Comparison of ENCODE assay signal across 23 mouse cellular contexts in the genomic region with DNA sequence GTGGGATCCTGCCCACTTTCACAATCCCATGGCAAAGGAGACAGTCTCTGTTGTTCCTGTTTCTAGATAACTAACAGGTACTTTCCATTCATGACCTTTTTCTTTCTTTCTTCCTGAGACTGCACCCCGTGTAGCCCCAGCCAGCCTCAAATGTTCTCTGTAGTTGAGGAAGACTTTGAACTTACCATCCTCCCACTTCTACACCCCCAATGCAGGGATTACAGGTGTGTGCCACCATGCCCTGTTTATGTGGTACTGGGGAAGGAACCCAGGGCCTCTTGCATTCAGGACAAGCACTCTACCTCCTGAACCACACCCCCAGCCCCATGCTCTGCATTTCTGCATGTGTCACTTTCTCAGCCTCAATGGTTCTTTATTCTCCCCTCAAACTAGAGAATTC. TPM values are rescaled to one million over a fixed set of nuclear protein-coding genes. Genes with fewer than 3 reads are reported as not detected.
DNase-seq lines count a peak whose midpoint lies in the region; ATAC-seq and TF ChIP-seq lines count a peak whose summit lies in the region.
"Had no signal": no experiment of that assay in that cellular context is flagged by ENCODE, and none has a peak within 500 bp of the region (broad histone marks: within the 10 kb centered on the region; RNA-seq: fewer than 3 reads in every experiment).

No protein-coding gene starts in this region.

- no peak overlapping the region for H3K27ac ChIP-seq in thymus, adult 2 months (ENCODE audit: control insufficient read depth, insufficient read depth, low read length)
- H3K27ac ChIP-seq: forebrain, embryonic 13.5 days; hindbrain, embryonic 14.5 days; left cerebral cortex, adult 2 months; limb, embryonic 12.5 days; liver, embryonic 15.5 days; lung, embryonic 15.5 days; neural tube, embryonic 13.5 days had no signal

- TF ChIP-seq POLR2A in thymus, adult 2 months (IDR thresholded peaks at IDR 0.05; ENCODE audit: control insufficient read depth, extremely low read depth, insufficient read depth, low read length, poor library complexity), result no peak

- no peak for TF ChIP-seq CTCF in thymus, adult 2 months (IDR thresholded peaks at IDR 0.05; ENCODE audit: borderline replicate concordance, control insufficient read depth, extremely low read depth, insufficient read depth, low read length, poor library complexity)

- ATAC-seq in activated CD4-positive, CD25-positive, alpha-beta regulatory T cell, adult 4 months, result peak; percentile 43
- ATAC-seq: forebrain, embryonic 13.5 days had no signal

- H3K27me3 ChIP-seq in thymus, adult 2 months (ENCODE audit: control insufficient read depth, insufficient read depth, low read length), result no peaks in the 10 kb centered on the region
- H3K27me3 ChIP-seq: CH12.LX; forebrain, embryonic 13.5 days; limb, embryonic 12.5 days; liver, embryonic 15.5 days; lung, embryonic 15.5 days had no signal

- 4% methylated on average over 1 of the region's 1 CpGs for WGBS in thymus, adult 2 months

- H3K4me1 ChIP-seq in thymus, adult 2 months (replicated peaks; ENCODE audit: control insufficient read depth, insufficient read depth, low read length), result peaks cover 18% of the 10 kb centered on the region
- H3K4me1 ChIP-seq: forebrain, embryonic 13.5 days; limb, embryonic 12.5 days; liver, embryonic 15.5 days; lung, embryonic 15.5 days; neural tube, embryonic 13.5 days had no signal

- H3K4me3 ChIP-seq in thymus, adult 2 months (ENCODE audit: control insufficient read depth, insufficient read depth, low read length), result no peak overlapping the region
- H3K4me3 ChIP-seq: forebrain, embryonic 13.5 days; left cerebral cortex, adult 2 months; limb, embryonic 12.5 days; liver, embryonic 15.5 days; lung, embryonic 15.5 days; myocyte; neural tube, embryonic 13.5 days had no signal

- peak; percentile 29 for DNase-seq in CD4-positive helper T cell, adult 2 months (ENCODE audit: low read depth, low spot score)
- peak; percentile 48 for DNase-seq in thymus, adult 2 months
- DNase-seq in thymus, postnatal 36 days, result peak; percentile 16 to 46
- no peak for DNase-seq in kidney, adult 8-10 months
- DNase-seq in embryo, embryonic 10 days (ENCODE audit: low spot score), result no peak
- DNase-seq in ovary, postnatal 14 days (ENCODE audit: low spot score), result no peak
- DNase-seq: adrenal gland, adult 8-10 months; cerebellum, adult 2 months; cerebellum, postnatal 14 days; gastrocnemius, postnatal 14 days; kidney, adult 9 months; kidney, postnatal 14 days; lung, postnatal 36 days had no signal

- H3K36me3 ChIP-seq in thymus, adult 2 months (ENCODE audit: control insufficient read depth, insufficient read depth, low read length), result no peaks in the 10 kb centered on the region
- H3K36me3 ChIP-seq: limb, embryonic 12.5 days; liver, embryonic 15.5 days; lung, embryonic 15.5 days; neural tube, embryonic 13.5 days had no signal

RNA-seq across cellular contexts. Expression of a gene that starts 47.7 kb away (rescaled TPM):
- 10 to 100 TPM; 14.1 to 19.8 TPM for polyA plus RNA-seq in activated CD4-positive, CD25-positive, alpha-beta regulatory T cell, adult 4 months (2017; shearing (Covaris generic))
- polyA plus RNA-seq in thymus, adult 2 months (2012; rRNA removed), result 172 and 178 TPM in 2 replicates

Comparison
In these comparisons a context has a peak if more than half of its experiments do, and no peak if none do; other contexts are left out.
1. DNase-seq: peak in CD4-positive helper T cell, adult 2 months (single experiment), thymus, adult 2 months (single experiment) and thymus, postnatal 36 days (2 of 2); none in kidney, adult 8-10 months (0 of 2), embryo, embryonic 10 days (single experiment) and ovary, postnatal 14 days (single experiment).